Mouse (Mus musculus) frontal cortex, postnatal 10 days (tissue): ENCODE data around the gene Crip2.

Source experiments
- DNase-seq, 2 experiments: peaks; one replicate each; pipeline ENCODE4 v3.0.0; 2022; ENCODE audit warnings: low spot score in 2 of 2, mixed read lengths in 1 of 2

The Crip2 gene

DNA sequence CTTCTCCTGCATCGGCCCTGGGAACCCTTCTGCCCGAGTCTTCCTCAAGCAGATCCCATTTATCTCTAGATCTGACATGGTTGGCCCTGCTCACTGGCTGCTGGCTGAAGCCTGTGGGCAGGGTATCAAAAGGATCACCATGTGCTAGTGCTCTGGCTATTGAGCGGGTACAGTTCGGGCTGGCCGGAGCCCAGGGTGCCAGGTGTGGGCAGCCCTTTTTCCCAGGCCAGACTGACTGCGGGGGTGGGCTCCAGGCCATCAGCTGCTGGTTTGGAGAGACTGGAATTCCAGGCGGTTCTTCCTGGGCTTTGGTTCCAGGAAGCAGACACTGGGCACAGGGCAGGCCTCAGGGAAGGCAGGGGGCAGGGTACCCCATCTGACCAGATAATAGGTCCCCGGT is 7.4 kb downstream of the Crip2 start:
- DNase-seq = no peak

DNA sequence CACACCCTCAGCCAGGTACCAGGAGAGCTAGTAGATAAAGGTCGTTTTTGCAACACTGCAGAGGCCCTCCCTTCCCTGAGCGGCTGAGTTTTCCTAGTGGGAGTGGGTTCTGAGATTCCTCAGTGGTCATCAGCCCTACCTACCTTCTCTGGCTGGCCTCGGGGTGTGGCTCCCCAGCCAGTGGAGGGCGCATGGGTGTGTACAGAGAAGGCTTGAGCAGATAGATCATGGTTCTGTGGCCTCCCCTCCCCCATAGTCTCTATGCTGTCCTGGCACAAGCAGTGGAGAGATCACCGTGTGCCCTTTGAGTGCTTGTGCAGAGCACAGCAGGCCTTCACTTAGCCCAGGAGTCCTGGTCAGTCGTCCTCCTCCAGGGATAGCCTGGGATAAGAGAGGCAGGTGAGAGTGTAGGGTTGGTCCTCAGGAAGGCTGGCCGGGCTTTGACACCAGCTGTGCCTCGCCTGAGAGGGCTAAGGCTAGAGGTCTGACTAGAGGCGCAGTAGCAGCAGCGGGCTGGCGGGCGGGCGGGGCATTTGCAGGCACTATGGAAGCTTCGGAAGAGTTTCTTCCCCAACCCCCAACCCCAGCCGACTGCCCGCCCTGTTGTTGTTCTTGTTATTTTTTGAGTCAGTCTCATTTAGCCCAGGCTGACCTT is 8.5 kb downstream of the Crip2 start:
- DNase-seq = no peak

- DNase-seq = no peak
Measured at GRCm38 (mm10) chr12:113149341-113149740, 9.3 kb downstream of the Crip2 start.

GRCm38 (mm10) chr12:113149896-113150295 is 9.9 kb downstream of the Crip2 start:
- no peak for DNase-seq

- DNase-seq = no peak
Measured at GRCm38 (mm10) chr12:113150591-113150990, 10.6 kb downstream of the Crip2 start.

DNA sequence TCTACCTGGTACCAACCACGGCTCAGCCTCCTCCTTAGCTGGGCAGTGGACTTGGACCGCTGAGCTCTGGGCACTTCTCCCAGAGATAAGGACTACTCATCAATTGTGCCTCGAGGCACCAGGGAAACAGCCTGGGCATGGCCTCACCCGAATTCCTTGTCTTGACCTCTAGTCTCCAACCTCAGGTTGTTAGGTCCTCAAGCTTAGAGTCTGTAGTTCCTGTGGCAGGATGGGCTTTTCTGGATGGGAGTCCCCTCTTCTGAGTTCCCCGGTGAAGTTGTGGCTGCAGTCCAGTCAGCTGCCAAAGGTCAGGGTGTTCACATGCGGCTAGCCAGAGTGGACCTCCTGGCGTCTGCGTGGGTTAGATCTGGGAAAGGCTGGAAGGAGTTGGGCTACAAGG is 11.0 kb downstream of the Crip2 start:
- DNase-seq = no peak

- no peak for DNase-seq
Measured at GRCm38 (mm10) chr12:113151661-113152271, 11.7 kb downstream of the Crip2 start.

DNA sequence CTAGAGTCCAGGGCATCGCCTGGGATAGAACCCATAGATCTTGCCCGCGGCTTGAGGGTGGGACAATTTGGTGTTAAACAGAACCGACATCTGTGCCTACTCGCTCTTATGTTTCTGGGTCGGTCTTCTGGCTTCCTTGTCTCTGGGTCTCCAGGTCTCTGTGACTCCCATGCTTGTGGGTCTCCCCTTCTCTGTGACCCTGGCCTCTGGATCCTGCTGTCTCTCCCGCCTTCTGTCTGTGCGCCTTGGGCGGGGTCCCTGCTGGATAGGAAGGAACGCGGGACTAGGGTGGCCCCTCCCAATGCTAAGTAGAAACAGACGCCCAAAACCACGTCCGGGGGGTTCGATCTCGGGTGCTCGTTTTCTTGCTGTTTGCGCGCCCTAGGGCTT is 12.2 kb downstream of the Crip2 start:
- no peak for DNase-seq

- DNase-seq = no peak
Measured at GRCm38 (mm10) chr12:113152991-113153525, 13.0 kb downstream of the Crip2 start.

DNA sequence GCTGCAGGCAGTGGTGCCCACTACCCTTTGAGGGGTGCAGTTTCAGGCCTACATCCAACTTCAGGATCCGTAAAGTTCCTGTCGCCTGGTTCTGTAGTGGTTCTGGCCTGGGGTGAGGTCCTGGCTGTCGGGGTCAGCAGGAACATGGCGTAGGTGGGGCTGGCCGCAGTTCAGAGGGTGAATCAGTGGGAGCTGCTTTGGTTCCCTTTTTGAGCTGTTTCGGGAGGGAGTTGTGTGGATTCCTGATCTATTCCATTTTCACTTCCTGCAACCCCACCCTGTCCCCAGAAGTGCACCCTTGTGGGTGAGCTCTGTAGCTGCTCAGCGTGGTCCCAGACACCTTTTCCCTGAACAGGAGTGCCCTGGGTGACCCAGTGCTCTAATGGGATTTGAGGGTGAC is 13.9 kb downstream of the Crip2 start:
- DNase-seq = no peak

GRCm38 (mm10) chr12:113154747-113155075 is 14.7 kb downstream of the Crip2 start:
- no peak for DNase-seq

DNA sequence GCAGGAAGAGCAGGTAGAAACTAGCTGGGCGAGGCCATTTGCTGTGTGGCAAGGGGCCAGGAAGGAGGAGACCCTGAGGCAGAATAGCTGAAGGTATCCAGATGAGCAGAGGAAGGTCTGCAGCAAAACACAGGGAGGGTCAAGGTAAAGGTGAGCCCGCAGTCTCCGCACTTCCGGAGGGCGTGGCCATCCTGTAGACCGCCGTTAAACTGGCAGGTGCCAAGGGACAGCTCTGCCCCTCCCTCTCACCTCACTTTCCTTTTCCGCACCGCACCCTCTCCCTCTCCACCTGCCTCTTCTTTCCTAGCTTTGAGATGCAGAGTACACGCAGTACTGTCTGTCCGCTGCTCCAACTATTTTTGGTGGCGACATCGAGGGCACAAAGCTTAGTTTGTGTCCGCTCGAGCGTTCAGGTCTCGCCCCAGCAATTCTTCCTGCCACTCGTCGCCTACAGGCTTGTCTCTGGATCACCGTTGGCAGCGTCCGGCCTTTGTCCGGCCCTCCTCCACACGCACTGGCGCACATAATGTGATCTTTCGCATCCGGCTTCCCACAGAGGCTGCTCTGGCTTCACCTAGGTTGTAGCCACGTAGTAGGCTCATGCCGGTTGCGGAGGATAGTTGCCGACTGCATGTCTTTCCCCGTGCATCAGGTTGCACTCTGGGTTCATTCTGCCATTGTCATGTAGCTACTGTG is 15.2 kb downstream of the Crip2 start:
- DNase-seq = peak in 1 of 2 experiments; percentile 40

DNA sequence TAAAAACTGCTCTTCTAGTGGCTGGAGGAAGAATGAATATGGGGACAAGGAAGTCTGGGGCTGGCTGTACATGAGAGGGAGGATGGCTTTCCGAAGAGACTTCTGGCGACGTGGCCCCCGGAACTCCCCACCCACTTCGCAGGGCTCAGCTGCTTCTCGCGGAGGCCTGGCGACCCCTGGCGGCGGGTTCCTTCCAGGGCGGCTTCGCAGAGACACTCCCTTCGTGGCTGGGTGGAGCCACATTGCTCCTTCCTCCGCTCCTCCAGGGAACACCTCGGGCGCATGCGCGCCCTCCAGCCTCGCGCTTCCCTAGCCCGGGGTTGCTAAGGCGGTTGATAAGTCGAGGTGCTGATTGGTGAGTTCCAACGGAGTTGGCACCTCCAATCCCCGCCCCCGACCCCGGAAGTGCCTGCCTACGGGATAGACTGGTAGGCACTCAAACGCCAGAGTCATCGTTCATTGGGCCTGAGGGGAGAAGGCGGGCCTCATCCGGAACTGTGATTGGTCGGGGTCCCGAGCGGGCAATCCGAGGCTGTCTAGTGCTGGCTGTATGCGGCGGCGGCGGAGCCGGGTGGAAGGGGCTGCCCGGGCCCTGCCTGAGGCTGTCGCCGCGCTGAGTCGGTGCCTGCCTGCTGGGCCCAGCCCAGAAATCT is 16.0 kb downstream of the Crip2 start, which contains the start of gene Tedc1:
Tedc1 (plus strand) TSS at position 535 of the 653 bp plus-strand sequence.
- DNase-seq = peak; percentile 99

DNA sequence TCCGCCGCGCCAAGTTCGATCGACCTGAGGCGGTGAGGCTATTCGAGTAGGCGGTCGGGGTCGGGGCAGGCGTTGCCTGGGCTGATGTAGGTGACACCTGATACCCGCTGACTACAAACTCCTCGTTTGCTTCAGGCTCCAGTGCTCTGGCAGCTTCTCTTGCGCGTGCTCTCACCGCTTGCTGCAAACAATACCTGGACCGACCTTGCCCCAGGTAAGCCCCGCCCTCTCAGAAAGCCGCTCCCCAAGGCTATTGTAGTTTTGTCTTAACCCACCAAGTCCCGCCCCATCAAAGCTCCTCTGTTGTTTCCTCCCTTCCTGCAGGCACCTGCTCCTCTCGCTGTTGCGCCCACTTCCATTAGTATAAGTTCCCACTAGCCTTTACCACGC is 16.5 kb downstream of the Crip2 start:
- DNase-seq = no peak

- peak in 1 of 2 experiments; percentile 25 for DNase-seq
Measured at GRCm38 (mm10) chr12:113157002-113157401, 17.0 kb downstream of the Crip2 start.

- no peak for DNase-seq
Measured at GRCm38 (mm10) chr12:113157521-113157920, 17.5 kb downstream of the Crip2 start.

GRCm38 (mm10) chr12:113157971-113158370 is 17.9 kb downstream of the Crip2 start:
- no peak for DNase-seq

- DNase-seq = peak; percentile 49 to 67
Measured at GRCm38 (mm10) chr12:113163561-113164006, 23.5 kb downstream of the Crip2 start.

DNA sequence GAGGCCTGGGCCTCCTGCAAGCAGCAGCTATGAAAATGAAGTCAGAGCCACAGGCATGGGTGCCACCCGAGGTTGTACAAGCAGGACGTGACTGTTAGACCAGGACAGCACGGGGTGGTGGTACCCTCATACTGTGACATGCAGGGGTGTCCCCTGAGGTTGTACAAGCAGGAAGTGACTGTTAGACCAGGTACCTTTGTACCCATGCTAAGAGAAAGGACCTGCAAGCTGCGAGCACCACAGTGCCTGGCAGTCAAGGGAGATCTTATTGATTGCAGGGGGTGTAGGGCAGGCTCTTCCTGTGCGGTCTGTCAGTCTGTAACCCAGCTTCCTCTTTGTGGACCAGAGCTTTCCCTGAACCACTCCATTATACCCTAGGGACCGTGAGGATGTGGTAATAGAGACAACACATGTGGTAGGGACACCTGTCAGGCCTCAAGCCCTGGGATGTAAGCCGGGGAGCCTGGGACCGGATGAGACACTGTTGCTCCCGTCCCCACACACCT is 28.0 kb downstream of the Crip2 start:
- DNase-seq = no peak

DNA sequence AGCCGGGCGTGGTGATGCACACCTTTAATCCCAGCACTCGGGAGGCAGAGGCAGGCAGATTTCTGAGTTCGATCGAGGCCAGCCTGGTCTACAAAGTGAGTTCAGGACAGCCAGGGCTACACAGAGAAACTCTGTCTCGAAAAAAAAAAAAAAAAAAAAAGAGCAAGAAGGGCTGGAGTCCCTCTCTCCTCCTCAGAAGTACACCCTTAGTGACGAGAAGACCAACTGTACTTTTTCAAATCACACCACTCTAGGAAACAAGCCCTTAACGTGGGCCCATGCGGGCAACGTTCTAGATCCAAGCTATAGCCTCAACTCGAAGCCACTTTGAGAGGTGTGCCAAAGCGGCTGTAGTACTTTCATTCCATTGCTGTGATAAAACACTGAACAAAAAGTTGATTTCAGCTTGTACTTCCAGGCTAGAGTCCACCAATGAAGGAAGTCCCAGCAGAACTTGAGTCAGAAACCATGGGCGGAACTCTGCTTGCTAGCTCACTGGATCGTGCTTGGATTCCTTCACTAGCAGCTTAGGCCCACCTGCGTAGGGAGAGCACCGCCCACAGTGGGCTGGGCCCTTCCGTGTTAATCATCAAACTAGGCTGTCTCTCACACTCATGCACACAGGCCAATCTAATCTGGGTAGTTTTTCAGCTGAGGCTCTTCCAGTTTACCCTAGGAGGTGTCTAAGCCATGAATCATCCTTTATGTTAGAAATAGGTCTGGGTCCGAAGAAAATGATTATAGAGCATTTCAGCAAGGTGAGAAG is 37.1 kb downstream of the Crip2 start:
- DNase-seq = no peak

DNA sequence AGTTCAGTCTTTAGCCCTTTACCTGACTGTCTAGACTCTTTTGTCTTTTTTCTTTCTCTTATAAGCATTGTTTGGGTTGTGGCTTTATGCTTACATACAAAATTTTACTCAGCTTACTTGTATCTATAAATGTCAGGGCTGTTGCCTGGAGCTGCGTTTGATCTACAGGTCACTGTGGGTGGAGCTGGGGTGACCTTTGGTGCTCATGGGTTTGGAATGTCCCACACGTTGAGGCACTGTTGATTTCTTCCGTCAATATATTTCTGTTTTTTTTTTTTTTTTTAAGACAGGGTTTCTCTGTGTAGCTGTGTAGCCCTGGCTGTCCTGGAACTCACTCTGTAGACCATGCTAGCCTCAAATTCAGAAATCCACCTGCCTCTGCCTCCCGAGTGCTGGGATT is 41.0 kb downstream of the Crip2 start:
- no peak for DNase-seq
